Mouse (Mus musculus) ES-E14 (cell line): ENCODE data around the gene Dnaja4.

ENCODE experiments used
- CHD2 ChIP-seq: IDR thresholded peaks from 2 replicates; pipeline ENCODE4 v1.6.1; 2014; ENCODE audit warnings: mild to moderate bottlenecking, low read depth, low read length, inconsistent platforms
- ZNF384 ChIP-seq: IDR thresholded peaks from 2 replicates; pipeline ENCODE4 v1.6.1; 2012; ENCODE audit warnings: low read depth, low read length, inconsistent platforms

DNA sequence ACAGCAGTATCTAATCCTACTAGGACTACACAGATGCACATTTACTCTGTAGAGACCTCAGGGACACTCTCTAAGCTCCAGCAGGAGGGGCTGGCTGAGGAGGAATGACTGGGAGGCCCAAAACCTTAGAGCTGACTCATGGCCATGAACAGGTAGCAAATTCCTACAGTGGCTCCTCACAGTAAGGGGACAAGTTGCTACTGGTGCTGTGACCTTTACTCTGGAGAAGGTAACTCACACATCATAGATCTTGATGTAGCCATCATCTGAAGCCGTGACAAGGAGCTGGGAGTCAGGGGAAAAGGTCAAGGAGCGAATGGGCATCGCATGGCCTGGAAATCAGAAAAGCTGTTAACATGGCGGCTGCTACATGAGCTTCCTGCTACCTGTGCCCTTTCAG, 23.9 kb downstream of the Dnaja4 start:
- no peak for TF ChIP-seq CHD2
- TF ChIP-seq ZNF384, result no peak
